Mouse (Mus musculus): Measurements from ENCODE around the gene Fas.

Gene Fas

DNA sequence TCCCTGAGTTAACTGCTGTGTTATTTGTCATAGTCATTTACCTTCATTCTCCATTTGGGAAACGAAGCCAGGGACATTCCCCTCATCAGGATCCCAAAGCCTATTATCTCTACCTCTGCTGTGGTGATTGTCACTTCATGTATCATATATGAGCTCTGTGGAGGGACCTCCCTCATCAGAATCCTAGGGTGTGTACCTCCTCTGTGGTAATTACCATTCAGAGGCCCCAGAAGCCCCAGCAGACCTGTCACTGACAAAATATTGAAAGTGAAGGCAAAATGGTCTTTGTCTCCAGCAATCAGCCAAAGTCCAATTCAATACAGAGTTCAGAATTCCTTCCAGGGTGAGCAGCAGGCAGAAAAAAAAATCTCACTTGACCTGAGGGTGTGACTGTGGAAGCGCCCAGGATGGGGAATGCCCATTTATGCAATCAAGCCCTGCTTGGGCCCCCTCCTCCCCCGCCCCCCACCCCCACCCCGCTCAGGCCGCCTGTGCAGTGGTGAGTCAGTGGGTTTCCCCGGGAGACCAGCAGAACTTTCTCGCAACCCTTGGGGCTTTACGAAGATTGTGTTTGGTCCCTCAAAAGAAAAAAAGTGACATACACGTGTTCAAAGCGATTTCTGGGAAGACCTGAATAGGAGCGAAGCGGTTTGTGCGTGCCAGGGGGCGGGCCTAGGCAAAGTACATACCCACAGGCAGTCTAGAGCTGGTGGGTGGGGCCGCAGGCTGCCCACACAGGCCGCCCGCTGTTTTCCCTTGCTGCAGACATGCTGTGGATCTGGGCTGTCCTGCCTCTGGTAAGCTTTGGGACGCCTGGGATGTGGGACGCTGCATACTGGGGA is at the start of gene Fas:
Fas (plus strand) TSS at position 719 of the 842 bp plus-strand sequence.
- DNase-seq, result no peak

DNA sequence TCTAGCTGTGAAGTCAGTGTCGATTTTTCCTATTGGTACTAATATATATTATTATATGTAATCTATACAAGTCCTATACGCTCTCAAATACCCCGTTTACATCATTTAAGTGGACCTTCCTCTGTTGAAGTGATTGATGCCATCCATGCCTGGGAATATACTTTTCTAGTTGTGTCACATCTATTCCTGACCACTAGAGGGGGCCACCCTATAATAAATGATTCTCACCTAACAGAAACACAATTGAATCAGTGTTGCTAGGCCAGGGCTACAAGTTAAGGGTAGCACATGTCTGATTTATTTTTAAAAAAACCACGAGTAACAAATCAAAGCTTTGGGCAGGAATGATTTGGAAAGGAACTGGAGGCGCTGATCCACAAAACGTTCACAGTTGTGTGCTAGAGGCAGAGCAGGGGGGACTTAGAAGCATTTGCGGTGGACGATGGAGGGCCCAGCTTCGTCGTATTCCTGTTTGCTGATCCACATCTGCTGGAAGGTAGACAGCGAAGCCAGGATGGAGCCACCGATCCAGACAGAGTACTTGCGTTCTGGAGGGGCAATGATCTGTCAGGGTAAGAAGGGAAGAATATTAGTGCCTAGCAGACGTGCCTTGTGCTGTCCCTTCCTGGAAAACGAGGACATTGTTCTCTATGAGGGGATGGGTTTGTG is 49.1 kb upstream of the Fas start:
- no peak for DNase-seq

DNA sequence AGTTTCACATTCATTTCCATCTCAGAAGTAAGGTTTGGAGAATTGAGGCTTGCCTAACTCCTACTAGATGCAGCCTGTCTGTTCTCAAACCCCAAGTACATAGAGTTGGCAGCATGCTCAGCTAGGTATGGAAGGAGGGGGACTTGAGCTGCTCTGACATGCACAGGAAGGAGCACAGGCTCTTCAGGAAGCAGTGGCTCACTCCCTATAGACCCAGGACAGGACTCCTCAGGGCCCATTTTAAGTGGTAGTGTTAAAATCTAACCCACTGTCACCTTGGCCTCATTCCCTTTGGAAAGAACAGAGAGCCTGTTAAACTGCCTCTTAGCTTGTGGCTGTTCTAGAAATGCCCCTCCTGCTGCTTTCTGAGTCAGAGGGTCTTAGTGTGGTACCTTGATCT is 47.5 kb upstream of the Fas start:
- no peak for DNase-seq

GRCm38 (mm10) chr19:34244056-34244455 is 46.4 kb upstream of the Fas start:
- peak; percentile 12 for DNase-seq

- DNase-seq, result no peak
Measured at GRCm38 (mm10) chr19:34248558-34248957, 41.9 kb upstream of the Fas start.

- no peak for DNase-seq
Measured at GRCm38 (mm10) chr19:34250621-34251020, 39.8 kb upstream of the Fas start.

DNA sequence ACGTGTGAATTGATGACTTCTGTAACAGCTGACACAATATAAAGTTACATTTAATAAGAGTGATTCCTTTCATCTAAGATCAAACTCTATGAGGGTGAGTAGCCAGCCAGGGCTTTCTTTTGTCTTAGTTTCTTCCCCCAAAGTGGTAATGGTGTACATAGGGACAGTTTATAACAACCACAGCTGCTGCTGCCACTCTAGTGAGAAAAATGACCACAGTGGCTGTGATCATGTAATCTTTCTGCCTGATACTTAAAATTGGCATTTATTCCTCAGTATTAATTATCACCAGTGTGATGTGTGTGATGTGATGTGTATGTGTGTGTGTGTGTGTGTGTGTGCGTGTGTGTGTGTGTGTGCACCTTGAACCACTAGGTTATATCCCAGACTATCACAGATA is 38.6 kb upstream of the Fas start:
- no peak for DNase-seq

GRCm38 (mm10) chr19:34252450-34252849 is 38.0 kb upstream of the Fas start:
- no peak for DNase-seq

GRCm38 (mm10) chr19:34254101-34254879 is 36.2 kb upstream of the Fas start:
- DNase-seq, result no peak

- no peak for DNase-seq
Measured at GRCm38 (mm10) chr19:34254880-34255681, 35.4 kb upstream of the Fas start, which contains the start of gene Acta2. Acta2 (minus strand) TSS chr19:34255590.

DNA sequence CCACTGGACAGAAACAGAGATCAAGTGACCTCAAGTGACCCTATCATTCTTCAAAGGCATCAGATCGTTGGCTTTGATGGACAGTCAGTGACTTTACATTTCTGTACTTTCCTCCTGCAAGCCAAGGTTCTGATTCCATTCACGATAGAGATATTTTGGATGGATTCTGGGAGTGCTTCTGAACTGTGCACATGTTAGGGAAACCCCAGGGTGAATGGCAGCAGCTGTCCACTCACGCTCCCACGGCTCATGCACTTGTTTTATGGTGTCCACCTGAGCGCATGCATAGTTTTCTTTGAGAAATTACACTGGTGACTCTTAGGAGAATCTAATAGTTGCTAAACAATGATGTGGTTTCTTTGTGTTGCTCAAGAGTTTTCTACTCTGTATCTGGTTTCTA is 34.3 kb upstream of the Fas start:
- DNase-seq, result no peak

- DNase-seq, result no peak
Measured at GRCm38 (mm10) chr19:34256936-34257335, 33.5 kb upstream of the Fas start.

GRCm38 (mm10) chr19:34262273-34262974 is 28.0 kb upstream of the Fas start:
- DNase-seq, result no peak

DNA sequence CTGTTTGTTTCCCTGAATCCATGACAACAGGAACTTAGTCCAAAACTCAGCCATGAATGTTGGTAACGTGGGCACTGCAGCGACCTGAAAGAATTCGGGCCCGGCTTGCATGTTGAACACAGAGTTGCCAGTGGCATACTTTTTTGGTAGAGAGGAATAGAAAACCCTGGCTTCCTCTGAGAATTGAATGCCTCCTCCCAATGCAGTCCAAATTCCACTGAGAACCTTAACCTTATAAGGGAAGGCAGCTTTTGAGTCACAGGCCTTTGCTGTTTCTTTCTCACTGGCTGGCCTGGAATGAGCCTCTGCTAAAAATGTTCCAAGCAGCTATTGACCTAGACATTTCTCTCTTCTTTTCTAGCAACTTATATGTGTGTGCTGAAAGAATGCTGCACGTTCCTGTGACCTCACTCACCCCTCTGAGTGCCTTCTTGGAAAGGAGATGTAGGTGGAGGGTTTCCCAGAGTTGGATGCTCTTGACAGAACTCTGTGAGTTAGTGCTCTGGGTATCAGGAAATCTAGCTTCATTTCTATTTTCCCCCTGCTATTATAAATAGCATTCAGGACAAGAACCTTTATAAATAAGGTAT is 24.8 kb upstream of the Fas start:
- no peak for DNase-seq

DNA sequence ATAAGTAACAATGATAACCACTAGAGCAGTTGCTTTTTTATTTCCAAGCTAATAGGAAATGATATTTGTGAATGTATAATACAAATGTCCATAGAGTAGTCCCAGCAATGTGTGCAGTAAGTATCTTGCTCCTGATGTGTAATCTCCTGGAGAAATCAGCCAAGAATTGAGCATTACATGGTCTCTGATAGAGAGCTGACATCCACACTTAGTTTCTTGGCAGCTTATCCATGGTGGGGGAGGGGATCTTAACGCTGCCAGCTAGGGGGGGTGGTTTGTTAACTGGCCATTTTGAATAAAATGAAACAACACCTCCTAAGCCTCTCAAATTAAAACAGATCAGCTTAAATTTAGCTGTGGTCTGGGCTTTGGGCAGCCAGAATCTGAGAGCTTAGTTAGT is 21.5 kb upstream of the Fas start:
- DNase-seq, result no peak

DNA sequence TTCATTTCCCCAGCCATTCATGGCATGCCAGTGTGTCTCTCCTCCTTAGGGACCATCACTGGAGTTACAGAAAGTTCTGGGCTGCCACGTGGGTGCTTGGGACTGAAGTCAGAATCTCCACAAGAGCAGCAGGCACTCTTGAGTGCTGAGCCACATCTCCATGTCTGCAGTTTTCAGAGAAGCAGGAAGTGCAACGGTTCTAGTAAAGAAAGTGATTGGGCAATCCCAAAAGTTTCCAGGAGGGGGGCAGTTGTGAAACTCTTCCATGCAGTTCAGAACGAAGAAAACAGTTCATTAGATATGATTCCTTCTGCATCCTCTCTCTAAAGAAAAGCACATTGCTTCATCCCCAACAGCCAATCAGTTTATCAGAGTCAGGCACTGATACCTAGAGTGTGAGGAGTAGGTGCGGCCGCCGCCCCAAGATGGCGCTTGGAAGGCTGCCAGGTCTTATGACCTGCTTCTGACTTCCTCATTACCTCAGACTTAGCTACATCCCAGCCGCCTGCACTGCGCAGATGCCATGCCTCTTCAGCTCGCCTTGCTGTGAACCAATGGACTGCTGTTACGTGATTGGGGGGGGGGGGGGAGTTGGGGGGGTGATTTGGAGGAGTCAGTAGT is 20.2 kb upstream of the Fas start:
- no peak for DNase-seq

DNA sequence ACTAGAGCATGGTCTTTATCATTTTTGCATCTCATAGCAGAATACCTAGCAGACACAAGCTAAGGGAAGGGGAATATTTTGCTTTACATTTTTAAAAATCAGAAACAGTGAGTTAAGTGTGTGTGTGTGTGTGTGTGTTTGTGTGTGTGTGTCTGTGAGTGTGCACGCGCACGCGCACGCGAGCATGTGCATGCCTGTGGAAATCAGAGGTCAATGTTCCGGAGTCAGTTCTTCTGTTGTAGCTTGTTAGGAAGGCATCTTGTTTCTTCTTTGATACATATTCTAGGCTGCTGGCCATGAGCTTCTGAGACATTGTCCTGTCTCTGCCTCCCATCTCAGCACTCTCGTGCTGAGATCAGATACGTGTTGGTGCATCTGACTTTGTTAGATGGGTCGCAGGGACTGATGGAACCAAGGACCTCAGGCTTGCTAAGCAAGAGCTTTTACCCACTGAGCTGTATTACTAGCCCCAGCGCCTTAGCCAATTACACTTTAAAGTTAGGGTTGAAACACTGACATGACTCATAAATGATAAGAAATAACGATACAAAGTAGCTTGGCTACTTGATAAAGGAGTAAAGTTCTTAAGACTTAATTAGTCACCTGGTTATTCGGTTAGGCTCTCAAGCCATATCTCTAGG is 19.5 kb upstream of the Fas start:
- DNase-seq, result no peak

GRCm38 (mm10) chr19:34273073-34273472 is 17.4 kb upstream of the Fas start:
- no peak for DNase-seq

DNA sequence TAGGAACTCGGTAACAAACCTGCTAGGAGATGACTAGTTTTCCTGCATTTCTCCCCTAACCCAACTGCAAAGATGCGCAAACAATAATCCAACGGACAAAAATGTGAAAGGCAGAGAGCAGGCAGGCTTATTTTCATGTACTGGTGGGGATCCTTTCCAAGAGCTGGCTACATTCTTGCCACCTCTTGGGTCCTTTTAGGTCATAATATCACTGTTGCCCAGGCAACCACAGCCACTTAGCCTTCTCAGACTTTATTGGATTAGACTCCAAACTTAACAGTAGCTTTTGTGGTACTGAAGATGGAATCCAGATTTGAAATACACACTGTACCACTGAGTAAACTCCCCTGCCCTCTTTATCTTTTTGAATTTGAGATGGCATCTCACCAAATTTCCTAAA is 12.4 kb upstream of the Fas start:
- no peak for DNase-seq

- DNase-seq, result no peak
Measured at GRCm38 (mm10) chr19:34283614-34284013, 6.9 kb upstream of the Fas start.

GRCm38 (mm10) chr19:34284383-34284782 is 6.1 kb upstream of the Fas start:
- peak; percentile 2 for DNase-seq

Data from cerebellum, adult 11 months (tissue).